Comparison of ENCODE assay signal across 15 mouse cellular contexts in genomic region chr2:79461861-79462260, GRCm38 (mm10). TPM values are rescaled to one million over a fixed set of nuclear protein-coding genes. Genes with fewer than 3 reads are reported as not detected.
"Had no signal": no experiment of that assay in that cellular context is flagged by ENCODE, and none has a peak within 500 bp of the region (broad histone marks: within the 10 kb centered on the region; RNA-seq: fewer than 3 reads in every experiment).

No protein-coding gene starts in this region.

- H3K4me2 ChIP-seq: limb, embryonic 12.5 days; liver, embryonic 13.5 days; lung, embryonic 15.5 days; midbrain, embryonic 13.5 days; neural tube, embryonic 15.5 days had no signal

- H3K27ac ChIP-seq: limb, embryonic 12.5 days; liver, embryonic 13.5 days; lung, embryonic 15.5 days; midbrain, embryonic 13.5 days; neural tube, embryonic 15.5 days had no signal

- DNase-seq: kidney, postnatal 25 days; layer of hippocampus, adult 9-11 months; layer of hippocampus, postnatal 36 days; liver; liver, embryonic 13.5 days; liver, postnatal 0 days; right cerebral cortex, adult 18-20 months; right cerebral cortex, postnatal 25 days; thymus, postnatal 14 days had no signal

- H3K4me1 ChIP-seq: liver, embryonic 13.5 days; lung, embryonic 15.5 days had no signal

- H3K36me3 ChIP-seq: limb, embryonic 12.5 days; liver, embryonic 13.5 days; lung, embryonic 15.5 days; midbrain, embryonic 13.5 days; neural tube, embryonic 15.5 days had no signal

- H3K9ac ChIP-seq: limb, embryonic 12.5 days; liver, embryonic 13.5 days; liver, postnatal 0 days; lung, embryonic 15.5 days; midbrain, embryonic 13.5 days; neural tube, embryonic 15.5 days had no signal

- H3K4me3 ChIP-seq: limb, embryonic 12.5 days; liver, embryonic 13.5 days; lung, embryonic 15.5 days; midbrain, embryonic 13.5 days; myocyte; neural tube, embryonic 15.5 days had no signal

- H3K9me3 ChIP-seq: limb, embryonic 12.5 days; liver, embryonic 13.5 days; lung, embryonic 15.5 days; midbrain, embryonic 13.5 days; neural tube, embryonic 15.5 days had no signal

- ATAC-seq: liver, postnatal 0 days; midbrain, embryonic 13.5 days had no signal

RNA-seq across cellular contexts. Expression of gene Cerkl, which starts 5.3 kb away (rescaled TPM):
- polyA plus RNA-seq: myocyte had no signal

RNA-seq across cellular contexts. Expression of gene Neurod1, which starts 5.3 kb away (rescaled TPM):
- polyA plus RNA-seq: kidney, embryonic 16.5 days; liver, embryonic 13.5 days; liver, postnatal 0 days; lung, embryonic 15.5 days; myocyte had no signal
